Comparison of ENCODE assay signal across 24 mouse cellular contexts in the genomic region with DNA sequence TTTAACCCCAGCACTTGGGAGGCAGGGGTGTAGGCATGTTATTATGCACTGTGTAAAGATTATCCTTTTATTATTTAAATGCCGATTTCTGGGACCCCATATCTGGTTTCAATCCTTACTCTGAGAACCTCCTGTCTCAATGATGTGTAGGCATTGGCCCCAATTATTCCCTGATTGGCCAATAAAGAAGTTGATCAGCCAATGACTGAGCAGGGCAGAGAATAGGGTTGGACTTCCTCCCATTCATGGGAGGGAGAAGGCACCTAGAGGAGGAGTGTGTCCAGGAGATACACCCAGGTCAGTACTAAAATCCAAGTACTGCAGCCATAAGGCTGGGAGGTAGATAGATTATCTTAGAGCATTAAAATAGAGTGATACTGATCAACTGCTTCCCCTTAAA. TPM values are rescaled to one million over a fixed set of nuclear protein-coding genes. Genes with fewer than 3 reads are reported as not detected.
DNase-seq lines count a peak whose midpoint lies in the region; ATAC-seq and TF ChIP-seq lines count a peak whose summit lies in the region.
"Had no signal": no experiment of that assay in that cellular context is flagged by ENCODE, and none has a peak within 500 bp of the region (broad histone marks: within the 10 kb centered on the region; RNA-seq: fewer than 3 reads in every experiment).

No protein-coding gene starts in this region.

- peak; percentile 85 for DNase-seq in R1 (ENCODE audit: low read depth, low spot score)
- DNase-seq in hindbrain, postnatal 0 days (ENCODE audit: low spot score), result no peak
- DNase-seq in spleen, postnatal 36 days (ENCODE audit: low spot score in 2 of 2), result no peak
- no peak for DNase-seq in layer of hippocampus, adult 2 months (ENCODE audit: low spot score in 2 of 2)
- DNase-seq: adrenal gland, postnatal 10 days; cerebellum, adult 11-12 months; cerebellum, adult 9-10 months; cerebellum, postnatal 25 days; forebrain, postnatal 0 days; gastrocnemius, postnatal 36 days; heart, adult 11 months; heart, postnatal 4 days had no signal

- no peak for TF ChIP-seq POLR2A in myocyte (IDR thresholded peaks at IDR 0.05; ENCODE audit: insufficient read length, low read depth)

- H3K27ac ChIP-seq in intestine, postnatal 0 days (ENCODE audit: low read depth, low read length), result no peak overlapping the region
- H3K27ac ChIP-seq in intestine, embryonic 15.5 days, result no peak overlapping the region
- H3K27ac ChIP-seq in hindbrain, postnatal 0 days, result no peak overlapping the region
- H3K27ac ChIP-seq in layer of hippocampus, adult 2 months, result no peak overlapping the region
- H3K27ac ChIP-seq: embryonic facial prominence, embryonic 13.5 days; forebrain, embryonic 13.5 days; heart, embryonic 13.5 days; hindbrain, embryonic 12.5 days had no signal

- WGBS in intestine, postnatal 0 days, result 53% methylated on average over 1 of the region's 1 CpGs
- WGBS in intestine, embryonic 15.5 days, result 57% methylated on average over 1 of the region's 1 CpGs
- WGBS in hindbrain, postnatal 0 days, result 71% methylated on average over 1 of the region's 1 CpGs

- H3ac ChIP-seq in myocyte (ENCODE audit: control insufficient read depth, insufficient read length), result no peak overlapping the region

- no peak overlapping the region for H3K9ac ChIP-seq in intestine, postnatal 0 days (ENCODE audit: low read depth, low read length)
- no peak overlapping the region for H3K9ac ChIP-seq in intestine, embryonic 15.5 days
- no peak overlapping the region for H3K9ac ChIP-seq in hindbrain, postnatal 0 days (replicated peaks; ENCODE audit: low read length)
- H3K9ac ChIP-seq: embryonic facial prominence, embryonic 13.5 days; forebrain, embryonic 13.5 days; forebrain, postnatal 0 days; heart, embryonic 13.5 days; hindbrain, embryonic 12.5 days had no signal

- H3K4me3 ChIP-seq in intestine, postnatal 0 days (ENCODE audit: low read depth, low read length), result no peak overlapping the region
- no peak overlapping the region for H3K4me3 ChIP-seq in intestine, embryonic 15.5 days (replicated peaks)
- H3K4me3 ChIP-seq in E14TG2a.4 (replicated peaks; ENCODE audit: low read length), result peak overlapping the region; percentile 4; the same call in 1 of the 2 replicates
- no peak overlapping the region for H3K4me3 ChIP-seq in myocyte
- H3K4me3 ChIP-seq in hindbrain, postnatal 0 days (ENCODE audit: low read length), result no peak overlapping the region
- H3K4me3 ChIP-seq in layer of hippocampus, adult 2 months, result no peak overlapping the region
- H3K4me3 ChIP-seq: embryonic facial prominence, embryonic 13.5 days; forebrain, embryonic 13.5 days; heart, embryonic 13.5 days; hindbrain, embryonic 12.5 days had no signal

- no peak for ATAC-seq in intestine, postnatal 0 days
- no peak for ATAC-seq in intestine, embryonic 15.5 days
- ATAC-seq in hindbrain, postnatal 0 days, result no peak
- ATAC-seq: forebrain, embryonic 13.5 days; forebrain, postnatal 0 days; hindbrain, embryonic 16.5 days; intestine, embryonic 16.5 days; Patski had no signal

- no peaks in the 10 kb centered on the region for H3K9me3 ChIP-seq in intestine, postnatal 0 days (ENCODE audit: control insufficient read depth)
- no peaks in the 10 kb centered on the region for H3K9me3 ChIP-seq in intestine, embryonic 15.5 days
- no peaks in the 10 kb centered on the region for H3K9me3 ChIP-seq in E14TG2a.4 (ENCODE audit: low read length)
- no peaks in the 10 kb centered on the region for H3K9me3 ChIP-seq in hindbrain, postnatal 0 days (ENCODE audit: low read length)
- H3K9me3 ChIP-seq: embryonic facial prominence, embryonic 13.5 days; forebrain, embryonic 13.5 days; heart, embryonic 13.5 days; hindbrain, embryonic 12.5 days had no signal

- no peak for TF ChIP-seq CTCF in intestine, postnatal 0 days (IDR thresholded peaks at IDR 0.05; ENCODE audit: low read depth)
- no peak for TF ChIP-seq CTCF in E14TG2a.4 (conservative IDR thresholded peaks at IDR 0.05; ENCODE audit: low read length)
- TF ChIP-seq CTCF in hindbrain, postnatal 0 days (IDR thresholded peaks at IDR 0.05; ENCODE audit: low read depth), result no peak
- no peak for TF ChIP-seq CTCF in layer of hippocampus, adult 2 months (conservative IDR thresholded peaks at IDR 0.05)

- H3K36me3 ChIP-seq in intestine, postnatal 0 days (ENCODE audit: control insufficient read depth, insufficient read depth), result peaks cover 57% of the 10 kb centered on the region
- peaks cover 27% of the 10 kb centered on the region for H3K36me3 ChIP-seq in intestine, embryonic 15.5 days
- H3K36me3 ChIP-seq in E14TG2a.4 (ENCODE audit: insufficient read depth, low read length) (peaks cover 71% of the 10 kb centered on the region), myocyte (ENCODE audit: control insufficient read depth, insufficient read depth) (peaks cover 13% of the 10 kb centered on the region)
- peaks cover 40% of the 10 kb centered on the region for H3K36me3 ChIP-seq in hindbrain, postnatal 0 days (ENCODE audit: insufficient read depth, low read length)

- H3K79me2 ChIP-seq in myocyte (ENCODE audit: control insufficient read depth, insufficient read depth), result peaks cover 35% of the 10 kb centered on the region

- H3K27me3 ChIP-seq in intestine, postnatal 0 days (replicated peaks; ENCODE audit: control insufficient read depth, insufficient read depth, low read length), result no peaks in the 10 kb centered on the region
- no peaks in the 10 kb centered on the region for H3K27me3 ChIP-seq in intestine, embryonic 15.5 days (replicated peaks)
- H3K27me3 ChIP-seq in E14TG2a.4 (ENCODE audit: insufficient read depth, low read length) (no peaks in the 10 kb centered on the region), myocyte (ENCODE audit: control insufficient read depth, insufficient read depth, insufficient read length) (no peaks in the 10 kb centered on the region)
- H3K27me3 ChIP-seq in hindbrain, postnatal 0 days (ENCODE audit: insufficient read depth, low read length), result no peaks in the 10 kb centered on the region
- H3K27me3 ChIP-seq: embryonic facial prominence, embryonic 13.5 days; forebrain, embryonic 13.5 days; heart, embryonic 13.5 days; hindbrain, embryonic 12.5 days; Patski had no signal

- H3K4me1 ChIP-seq in intestine, postnatal 0 days (replicated peaks; ENCODE audit: control insufficient read depth, insufficient read depth, low read length), result peaks cover 8% of the 10 kb centered on the region; the same call in 1 of the 2 replicates
- 0 out of 2 replicates have a peak, but pooled peaks cover 9% of the 10 kb centered on the region for H3K4me1 ChIP-seq in intestine, embryonic 15.5 days (replicated peaks)
- H3K4me1 ChIP-seq in E14TG2a.4 (replicated peaks; ENCODE audit: low read depth, low read length), result peaks cover 86% of the 10 kb centered on the region
- peaks cover 4% of the 10 kb centered on the region; the same call in 1 of the 2 replicates for H3K4me1 ChIP-seq in hindbrain, postnatal 0 days (ENCODE audit: insufficient read depth, low read length)

- H3K4me2 ChIP-seq in intestine, postnatal 0 days (replicated peaks; ENCODE audit: low read depth), result 0 out of 2 replicates have a peak overlapping the region, but pooled peaks have one; percentile 0
- H3K4me2 ChIP-seq in intestine, embryonic 15.5 days (replicated peaks), result no peak overlapping the region
- H3K4me2 ChIP-seq in myocyte (ENCODE audit: low read depth), result peak overlapping the region; percentile 34
- no peak overlapping the region for H3K4me2 ChIP-seq in hindbrain, postnatal 0 days (ENCODE audit: low read depth, low read length)
- H3K4me2 ChIP-seq: embryonic facial prominence, embryonic 13.5 days; forebrain, embryonic 13.5 days; heart, embryonic 13.5 days; hindbrain, embryonic 12.5 days had no signal

TF ChIP-seq in myocyte, 11 proteins besides CTCF, POLR2A, EP300 and RAD21:
- TF ChIP-seq USF1 (IDR thresholded peaks at IDR 0.05; ENCODE audit: low read depth), result no peak
- TF ChIP-seq E2F4 (IDR thresholded peaks at IDR 0.05; ENCODE audit: insufficient read depth), result no peak
- TF ChIP-seq CEBPB (IDR thresholded peaks at IDR 0.05; ENCODE audit: insufficient read depth, poor library complexity, severe bottlenecking), result no peak
- TF ChIP-seq MYOD1 (IDR thresholded peaks at IDR 0.05; ENCODE audit: control insufficient read depth in 1 of 3, insufficient read length in 2 of 3, low read depth in 2 of 3), result no peak

RNA-seq across cellular contexts. Expression of gene Pgd, which starts 3.4 kb away (rescaled TPM):
- polyA plus RNA-seq in intestine, postnatal 0 days (2015; fragmentation: Nextera tagmentation; extraction: Ambion mirVana), result 109 and 113 TPM in 2 replicates
- polyA plus RNA-seq in intestine, embryonic 15.5 days (2015; fragmentation: Nextera tagmentation; extraction: Ambion mirVana), result 195 and 210 TPM in 2 replicates
- polyA plus RNA-seq in myocyte (2012; fragmentation: generic; extraction: Trizol), result 162 TPM
- 24.9 and 36.3 TPM in 2 replicates for total RNA-seq in hindbrain, postnatal 0 days (2014; rRNA removed)
- 94.8 and 95.0 TPM in 2 replicates for polyA plus RNA-seq in hindbrain, postnatal 0 days (2015; fragmentation: Nextera tagmentation; extraction: Ambion mirVana)
- total RNA-seq in layer of hippocampus, adult 2 months (2021), result 10 to 100 TPM; 30.8 to 32.0 TPM

RNA-seq across cellular contexts. Expression of gene Cenps, which starts 25.8 kb away (rescaled TPM):
- polyA plus RNA-seq in intestine, postnatal 0 days (2015; fragmentation: Nextera tagmentation; extraction: Ambion mirVana), result 10.6 and 12.1 TPM in 2 replicates
- 21.0 and 23.8 TPM in 2 replicates for polyA plus RNA-seq in intestine, embryonic 15.5 days (2015; fragmentation: Nextera tagmentation; extraction: Ambion mirVana)
- polyA plus RNA-seq in myocyte (2012; fragmentation: generic; extraction: Trizol), result 7.3 TPM
- total RNA-seq in hindbrain, postnatal 0 days (2014; rRNA removed), result 3.5 and 6.5 TPM in 2 replicates
- polyA plus RNA-seq in hindbrain, postnatal 0 days (2015; fragmentation: Nextera tagmentation; extraction: Ambion mirVana), result 17.2 and 20.8 TPM in 2 replicates
- 10 to 100 TPM; 19.3 to 27.1 TPM for total RNA-seq in layer of hippocampus, adult 2 months (2021)

RNA-seq across cellular contexts. Expression of gene Cort, which starts 36.6 kb away (rescaled TPM):
- polyA plus RNA-seq in intestine, postnatal 0 days (2015; fragmentation: Nextera tagmentation; extraction: Ambion mirVana), result not detected in 2 replicates
- polyA plus RNA-seq in intestine, embryonic 15.5 days (2015; fragmentation: Nextera tagmentation; extraction: Ambion mirVana), result not detected in 2 replicates
- not detected for polyA plus RNA-seq in myocyte (2012; fragmentation: generic; extraction: Trizol)
- total RNA-seq in hindbrain, postnatal 0 days (2014; rRNA removed), result 2.7 TPM in 1 of 2 replicates, not detected in the other
- polyA plus RNA-seq in hindbrain, postnatal 0 days (2015; fragmentation: Nextera tagmentation; extraction: Ambion mirVana), result 0.38 and 0.93 TPM in 2 replicates
- 10 to 100 TPM; 11.0 to 14.7 TPM for total RNA-seq in layer of hippocampus, adult 2 months (2021)
- total RNA-seq: gastrocnemius, postnatal 36 days had no signal
- polyA plus RNA-seq: forebrain, embryonic 13.5 days; heart, embryonic 13.5 days; heart, postnatal 0 days had no signal

RNA-seq across cellular contexts. Expression of gene Dffa, which starts 59.2 kb away (rescaled TPM):
- polyA plus RNA-seq in intestine, postnatal 0 days (2015; fragmentation: Nextera tagmentation; extraction: Ambion mirVana), result 26.9 and 28.2 TPM in 2 replicates
- polyA plus RNA-seq in intestine, embryonic 15.5 days (2015; fragmentation: Nextera tagmentation; extraction: Ambion mirVana), result 44.9 and 48.3 TPM in 2 replicates
- 17.5 TPM for polyA plus RNA-seq in myocyte (2012; fragmentation: generic; extraction: Trizol)
- total RNA-seq in hindbrain, postnatal 0 days (2014; rRNA removed), result 11.4 and 16.6 TPM in 2 replicates
- 22.9 and 26.9 TPM in 2 replicates for polyA plus RNA-seq in hindbrain, postnatal 0 days (2015; fragmentation: Nextera tagmentation; extraction: Ambion mirVana)
- 10 to 100 TPM; 47.8 to 54.2 TPM for total RNA-seq in layer of hippocampus, adult 2 months (2021)

Comparison
In these comparisons a context has a peak if more than half of its experiments do, and no peak if none do; other contexts are left out.
1. H3K4me2 ChIP-seq: peak in intestine, postnatal 0 days (single experiment) and myocyte (single experiment); none in intestine, embryonic 15.5 days (single experiment) and hindbrain, postnatal 0 days (single experiment).